Mouse (Mus musculus) forebrain, embryonic 13.5 days (tissue): ENCODE data around the gene Gm5565. TPM values are rescaled to one million over a fixed set of nuclear protein-coding genes. Genes with fewer than 3 reads are reported as not detected.
"Not testable (repeated sequence)": the region's sequence is repeated elsewhere in the genome, so short reads cannot be mapped to it uniquely, and the experiment has no call there.

Experiments used
- ATAC-seq: fragments of 200-750 bp; cut with Nextera tagmentation; 2 replicates; pipeline ENCODE4 v1.8.0; 2017
- H3K27ac ChIP-seq: fragments of 300-500 bp; sonication (generic); 2 replicates; pipeline ENCODE4 v1.5.1; 2015; ENCODE audit warnings: inconsistent platforms, mild to moderate bottlenecking, moderate library complexity
- H3K27me3 ChIP-seq: fragments of 300-500 bp; sonication (generic); 2 replicates; pipeline ENCODE4 v1.6.1; 2015; ENCODE audit warnings: mild to moderate bottlenecking, inconsistent platforms
- H3K36me3 ChIP-seq: fragments of 300-500 bp; sonication (generic); 2 replicates; pipeline ENCODE4 v1.6.1; 2015; ENCODE audit warnings: mild to moderate bottlenecking, inconsistent platforms; ENCODE audit not compliant: poor library complexity, severe bottlenecking
- H3K4me1 ChIP-seq: fragments of 300-500 bp; sonication (generic); 2 replicates; pipeline ENCODE4 v1.6.1; 2015; ENCODE audit warnings: inconsistent platforms
- H3K4me2 ChIP-seq: fragments of 300-500 bp; sonication (generic); 2 replicates; pipeline ENCODE4 v1.6.1; 2015; ENCODE audit warnings: inconsistent platforms, mild to moderate bottlenecking, moderate library complexity
- H3K4me3 ChIP-seq: fragments of 300-500 bp; sonication (generic); 2 replicates; pipeline ENCODE4 v1.5.1; 2015; ENCODE audit warnings: mild to moderate bottlenecking, inconsistent platforms
- H3K9ac ChIP-seq: fragments of 300-500 bp; sonication (generic); 2 replicates; pipeline ENCODE4 v1.6.1; 2015; ENCODE audit warnings: mild to moderate bottlenecking, inconsistent platforms
- H3K9me3 ChIP-seq: fragments of 300-500 bp; sonication (generic); replicated peaks from 2 replicates; pipeline ENCODE4 v1.6.1; 2016; ENCODE audit warnings: inconsistent platforms
- WGBS: fragments of 180-500 bp; shearing (Covaris S2); methylation state at CpG from one replicate; pipeline ENCODE4 v1.1.7; 2015; 5-methylcytosine and 5-hydroxymethylcytosine counted together
- polyA plus RNA-seq: library from polyadenylated mRNA; unstranded; fragments of >200 nt; fragmentation: Nextera tagmentation; extraction: Ambion mirVana; gene quantifications from 2 replicates; pipeline ENCODE4 v1.2.1, GENCODE M21; 2015

Gene Gm5565
- polyA plus RNA-seq: not detected in 2 replicates

DNA sequence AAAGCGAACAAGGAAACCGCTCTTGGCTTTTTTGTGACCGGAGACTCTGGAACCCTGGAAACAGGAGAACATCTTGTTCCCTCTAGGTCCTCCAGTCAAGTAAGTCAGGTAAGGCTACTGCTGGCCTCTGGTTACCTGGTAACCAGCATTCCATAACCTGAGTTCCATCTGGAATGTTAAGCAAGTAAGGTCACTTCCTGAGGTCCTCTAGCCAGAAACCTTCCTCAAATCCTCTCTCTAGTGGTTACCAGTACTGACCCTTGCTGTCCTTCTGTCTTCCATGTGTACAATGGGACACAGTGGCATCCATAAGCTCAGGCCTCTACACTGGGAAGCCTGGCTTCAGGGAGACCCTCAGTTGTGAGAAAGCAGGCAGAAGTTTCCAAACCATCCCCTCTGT lies at the start of gene Gm5565:
TSS of gene Gm5565 (minus strand) at position 101 of the 400 bp plus-strand sequence.
- not testable (repeated sequence) for H3K27ac ChIP-seq, H3K9ac ChIP-seq, H3K4me1 ChIP-seq, H3K27me3 ChIP-seq, H3K36me3 ChIP-seq, H3K4me3 ChIP-seq, H3K4me2 ChIP-seq, ATAC-seq
- 95% methylated on average over 3 of the region's 3 CpGs for WGBS
- H3K9me3 ChIP-seq: peaks cover 11% of the 10 kb centered on the region; the same call in 1 of the 2 replicates

DNA sequence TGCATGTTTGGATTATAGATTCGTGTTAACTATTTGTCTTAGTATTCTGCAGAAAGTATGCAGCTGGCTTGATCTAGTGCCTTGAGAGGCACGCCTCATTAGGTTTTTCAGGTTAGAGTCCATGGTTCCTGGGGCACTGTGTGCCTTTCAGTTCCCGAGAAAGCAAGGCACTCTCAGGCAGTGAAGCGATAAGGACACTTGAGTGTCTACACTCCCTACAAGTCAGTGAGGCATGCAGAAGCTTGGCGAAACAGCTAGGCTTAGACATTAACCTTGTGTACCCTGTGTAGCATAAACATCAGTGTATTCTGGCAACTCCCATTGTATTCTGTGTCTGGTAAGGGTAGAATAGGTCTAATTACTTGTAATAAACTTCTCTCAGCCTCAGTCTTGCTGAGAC lies 45.2 kb upstream of the Gm5565 start:
- Histone ChIP-seq H3K27me3 (no peaks in the 10 kb centered on the region), H3K36me3 (peaks cover 92% of the 10 kb centered on the region), H3K9ac (no peak overlapping the region), H3K4me3 (no peak overlapping the region), H3K4me1 (no peaks in the 10 kb centered on the region), H3K9me3 (0 out of 2 replicates have a peak, but pooled peaks cover 2% of the 10 kb centered on the region), H3K27ac (no peak overlapping the region), H3K4me2 (no peak overlapping the region)
- no peak for ATAC-seq
- 98% methylated on average over 5 of the region's 5 CpGs for WGBS

DNA sequence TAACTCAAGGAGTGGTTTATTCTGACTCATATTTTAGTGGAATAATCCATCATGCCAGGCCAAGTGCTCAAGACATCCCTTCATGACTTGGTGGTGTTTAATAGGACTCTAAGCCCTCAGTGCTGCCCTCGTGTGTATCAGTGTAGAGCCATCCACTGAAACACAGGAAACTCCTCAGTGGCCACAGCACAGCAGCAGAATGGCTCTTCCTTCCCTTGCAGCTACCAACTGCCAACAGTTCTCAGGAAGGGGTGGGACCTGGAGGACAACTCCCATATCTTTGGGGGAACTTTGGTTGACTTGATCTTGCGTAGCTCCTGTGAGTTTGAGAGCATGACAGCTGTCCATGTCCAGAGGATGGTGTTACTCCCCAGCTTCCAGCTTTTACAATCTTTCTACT lies 43.6 kb upstream of the Gm5565 start:
- peaks cover 80% of the 10 kb centered on the region for H3K36me3 ChIP-seq
- no peaks in the 10 kb centered on the region for H3K27me3 ChIP-seq
- no peak overlapping the region for H3K4me2 ChIP-seq
- no peak overlapping the region for H3K4me3 ChIP-seq
- H3K27ac ChIP-seq: no peak overlapping the region
- no peaks in the 10 kb centered on the region for H3K4me1 ChIP-seq
- H3K9me3 ChIP-seq: 0 out of 2 replicates have a peak, but pooled peaks cover 3% of the 10 kb centered on the region
- ATAC-seq: no peak
- 89% methylated on average over 2 of the region's 2 CpGs for WGBS
- no peak overlapping the region for H3K9ac ChIP-seq

DNA sequence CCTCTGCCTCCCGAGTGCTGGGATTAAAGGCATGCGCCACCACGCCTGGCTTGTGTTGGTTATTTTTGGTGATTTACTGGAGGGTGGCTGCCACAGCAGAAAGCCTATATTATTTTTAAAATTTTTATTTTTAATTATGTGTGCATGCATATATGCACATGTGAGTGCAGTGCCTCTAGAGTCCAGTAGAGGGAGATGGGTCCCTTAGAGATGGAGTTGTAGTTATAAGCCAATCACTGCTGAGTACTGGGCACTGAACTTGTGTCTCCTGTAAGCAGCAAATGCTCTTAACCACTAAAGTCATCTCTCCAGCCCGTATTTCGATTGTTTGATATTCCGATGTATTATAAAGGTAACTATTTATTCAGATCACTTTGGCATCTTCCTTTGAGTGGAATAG lies 40.2 kb upstream of the Gm5565 start:
- Histone ChIP-seq H3K4me2 (no peak overlapping the region), H3K4me1 (no peaks in the 10 kb centered on the region), H3K27me3 (no peaks in the 10 kb centered on the region), H3K9ac (no peak overlapping the region), H3K36me3 (peaks cover 46% of the 10 kb centered on the region), H3K27ac (no peak overlapping the region), H3K4me3 (no peak overlapping the region), H3K9me3 (0 out of 2 replicates have a peak, but pooled peaks cover 3% of the 10 kb centered on the region)
- WGBS: 99% methylated on average over 6 of the region's 6 CpGs
- no peak for ATAC-seq

DNA sequence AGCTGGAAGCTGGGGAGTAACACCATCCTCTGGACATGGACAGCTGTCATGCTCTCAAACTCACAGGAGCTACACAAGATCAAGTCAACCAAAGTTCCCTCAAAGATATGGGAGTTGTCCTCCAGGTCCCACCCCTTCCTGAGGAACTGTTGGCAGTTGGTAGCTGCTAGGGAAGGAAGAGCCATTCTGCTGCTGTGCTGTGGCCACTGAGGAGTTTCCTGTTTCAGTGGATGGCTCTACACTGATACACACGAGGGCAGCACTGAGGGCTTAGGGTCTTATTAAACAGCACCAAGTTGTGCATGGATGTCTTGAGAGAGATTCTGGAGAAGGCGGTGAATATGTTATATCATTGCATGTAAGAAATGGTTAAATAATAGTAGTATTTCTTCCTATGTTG lies 39.2 kb upstream of the Gm5565 start:
- peaks cover 36% of the 10 kb centered on the region for H3K36me3 ChIP-seq
- no peak overlapping the region for H3K4me3 ChIP-seq
- no peaks in the 10 kb centered on the region for H3K4me1 ChIP-seq
- no peak overlapping the region for H3K9ac ChIP-seq
- ATAC-seq: no peak
- 0 out of 2 replicates have a peak, but pooled peaks cover 3% of the 10 kb centered on the region for H3K9me3 ChIP-seq
- 81% methylated on average over 2 of the region's 2 CpGs for WGBS
- H3K4me2 ChIP-seq: no peak overlapping the region
- no peaks in the 10 kb centered on the region for H3K27me3 ChIP-seq
- no peak overlapping the region for H3K27ac ChIP-seq

DNA sequence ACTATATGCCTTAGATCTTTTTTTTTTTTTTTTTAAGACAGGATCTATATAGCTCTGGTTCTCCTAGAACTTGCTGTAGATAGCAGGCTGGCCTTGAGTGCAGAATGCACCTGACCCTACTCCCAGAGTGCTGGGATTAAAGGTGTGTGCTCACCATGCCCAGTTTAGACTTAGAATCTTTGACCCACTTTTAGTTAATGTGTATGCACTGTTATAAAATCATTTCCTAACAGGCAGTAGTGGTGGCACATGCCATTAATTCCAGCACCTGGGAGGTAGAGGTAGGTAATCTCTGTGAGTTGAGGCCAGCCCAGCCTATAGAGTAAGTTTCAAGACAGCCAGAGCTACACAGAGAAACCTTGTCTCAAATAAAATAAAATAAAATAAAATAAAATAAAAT lies 38.7 kb upstream of the Gm5565 start:
- no peak for ATAC-seq
- peaks cover 31% of the 10 kb centered on the region for H3K36me3 ChIP-seq
- H3K9me3 ChIP-seq: 0 out of 2 replicates have a peak, but pooled peaks cover 3% of the 10 kb centered on the region

DNA sequence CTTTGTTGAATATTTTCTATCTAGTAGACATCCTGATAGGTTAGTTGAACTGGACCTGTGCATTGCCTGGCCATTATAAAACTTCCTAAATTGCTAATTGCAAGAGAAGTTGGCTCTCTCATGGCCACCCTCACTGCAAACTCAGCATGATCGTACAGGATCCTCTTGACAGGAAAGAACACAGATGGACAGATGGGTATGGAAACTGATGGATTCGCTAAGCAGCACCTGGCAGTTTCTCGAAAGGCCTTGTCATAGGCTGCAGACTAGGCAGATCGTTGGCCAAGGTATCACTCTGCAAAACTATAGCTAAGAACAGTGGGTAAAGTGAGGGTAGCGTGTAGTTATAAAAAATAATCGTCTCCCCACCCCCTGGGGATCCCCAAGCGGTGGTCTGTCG lies 33.0 kb upstream of the Gm5565 start:
- Histone ChIP-seq H3K4me3 (no peak overlapping the region), H3K27me3 (no peaks in the 10 kb centered on the region), H3K4me2 (no peak overlapping the region), H3K36me3 (no peaks in the 10 kb centered on the region), H3K4me1 (no peaks in the 10 kb centered on the region), H3K9me3 (0 out of 2 replicates have a peak, but pooled peaks cover 5% of the 10 kb centered on the region), H3K27ac (no peak overlapping the region), H3K9ac (no peak overlapping the region)
- ATAC-seq: no peak
- WGBS: 88% methylated on average over 8 of the region's 8 CpGs

More for the DNA sequence above, 38.7 kb upstream of the Gm5565 start:
- Histone ChIP-seq H3K4me2 (no peak overlapping the region), H3K9ac (no peak overlapping the region), H3K27ac (no peak overlapping the region), H3K4me3 (no peak overlapping the region), H3K27me3 (no peaks in the 10 kb centered on the region), H3K4me1 (no peaks in the 10 kb centered on the region)

DNA sequence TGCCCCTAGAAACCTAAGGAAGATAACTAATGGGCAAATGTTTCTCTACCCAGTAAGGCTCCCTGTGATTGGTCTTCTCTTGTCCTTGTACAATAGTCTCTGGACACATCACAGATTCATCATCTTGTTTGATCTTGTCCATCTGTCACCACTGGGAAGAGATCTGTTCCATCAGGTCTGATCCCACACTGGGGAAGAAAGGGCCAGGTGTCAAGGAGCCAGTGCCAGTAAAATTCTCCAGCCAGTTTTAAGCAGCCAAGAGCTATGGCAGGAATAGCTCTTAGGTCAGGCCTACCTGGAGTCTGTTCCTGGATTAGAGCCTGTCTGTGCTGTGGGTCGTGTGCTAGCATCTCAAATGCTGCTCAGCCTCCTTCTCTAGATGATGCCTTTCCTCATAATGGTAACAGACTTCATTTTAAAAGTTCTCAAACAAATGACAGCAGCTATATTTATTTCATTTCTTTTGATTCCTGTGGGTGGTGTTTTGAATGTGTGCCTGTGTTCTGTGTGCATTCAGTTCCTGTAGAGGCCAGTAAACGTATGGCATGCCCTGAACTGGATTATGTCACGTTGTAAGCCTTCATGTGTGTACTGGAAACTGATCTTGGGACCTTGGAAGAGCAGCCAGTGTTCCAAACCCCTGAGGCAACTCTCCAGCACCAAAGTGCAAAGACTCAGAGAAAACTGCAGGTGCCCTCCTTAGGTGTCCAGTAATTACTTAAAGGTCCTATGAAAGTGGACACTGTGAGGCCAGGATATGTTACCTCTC lies 30.3 kb upstream of the Gm5565 start:
- 57% methylated on average over 3 of the region's 3 CpGs for WGBS
- H3K4me2 ChIP-seq: no peak overlapping the region

DNA sequence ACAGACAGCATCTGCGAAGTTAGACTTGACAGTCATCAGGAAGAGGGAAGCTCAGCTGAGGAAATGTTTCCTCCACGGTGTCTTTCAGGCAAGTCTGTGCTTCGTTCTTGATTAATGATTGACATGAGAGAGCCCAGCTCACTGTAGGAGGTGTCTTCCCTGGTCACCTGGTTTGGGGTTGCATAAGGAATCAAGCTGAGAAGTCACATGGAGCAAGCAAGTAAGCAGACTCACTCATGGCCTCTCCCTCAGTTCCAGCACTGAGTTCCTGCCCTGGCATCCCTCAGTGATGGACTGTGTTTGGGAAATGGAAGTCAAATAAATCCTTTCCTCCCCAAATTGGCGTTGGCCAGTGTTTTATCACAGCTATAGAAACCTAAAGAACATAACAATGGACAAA lies 29.8 kb upstream of the Gm5565 start:
- no peaks in the 10 kb centered on the region for H3K27me3 ChIP-seq
- WGBS: 72% methylated on average over 4 of the region's 4 CpGs
- 0 out of 2 replicates have a peak, but pooled peaks cover 5% of the 10 kb centered on the region for H3K9me3 ChIP-seq
- no peak for ATAC-seq
- H3K36me3 ChIP-seq: no peaks in the 10 kb centered on the region
- no peaks in the 10 kb centered on the region for H3K4me1 ChIP-seq
- no peak overlapping the region for H3K4me3 ChIP-seq
- no peak overlapping the region for H3K9ac ChIP-seq
- no peak overlapping the region for H3K4me2 ChIP-seq
- no peak overlapping the region for H3K27ac ChIP-seq

More for the DNA sequence above, 30.3 kb upstream of the Gm5565 start:
- H3K4me1 ChIP-seq: no peaks in the 10 kb centered on the region
- no peak overlapping the region for H3K9ac ChIP-seq
- ATAC-seq: no peak
- H3K27me3 ChIP-seq: no peaks in the 10 kb centered on the region
- H3K4me3 ChIP-seq: no peak overlapping the region
- 0 out of 2 replicates have a peak, but pooled peaks cover 5% of the 10 kb centered on the region for H3K9me3 ChIP-seq
- H3K27ac ChIP-seq: no peak overlapping the region
- no peaks in the 10 kb centered on the region for H3K36me3 ChIP-seq

DNA sequence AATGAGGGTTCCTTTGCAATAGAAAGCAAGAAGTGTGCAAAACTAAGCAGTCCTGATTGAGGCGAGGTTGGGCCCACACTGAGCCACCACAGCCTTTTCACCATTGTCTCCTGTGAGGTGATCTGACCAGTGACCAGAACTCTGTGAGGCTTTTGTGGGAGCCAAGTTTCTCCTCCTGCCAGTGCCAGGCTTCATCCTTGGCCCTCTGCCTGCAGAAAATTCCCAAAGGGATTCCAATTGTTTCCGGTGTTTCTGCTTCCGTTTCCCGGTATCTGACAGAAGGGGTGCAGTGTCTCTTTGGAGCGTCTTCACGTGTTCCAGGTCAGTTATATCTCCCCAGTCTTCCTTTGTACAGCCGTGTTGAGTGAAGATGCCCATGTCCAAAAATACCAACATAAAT lies 28.4 kb upstream of the Gm5565 start:
- Histone ChIP-seq H3K4me3 (no peak overlapping the region), H3K9ac (no peak overlapping the region), H3K4me1 (no peaks in the 10 kb centered on the region), H3K9me3 (0 out of 2 replicates have a peak, but pooled peaks cover 4% of the 10 kb centered on the region), H3K36me3 (no peaks in the 10 kb centered on the region), H3K27me3 (no peaks in the 10 kb centered on the region), H3K4me2 (no peak overlapping the region), H3K27ac (no peak overlapping the region)
- 89% methylated on average over 7 of the region's 7 CpGs for WGBS
- no peak for ATAC-seq

DNA sequence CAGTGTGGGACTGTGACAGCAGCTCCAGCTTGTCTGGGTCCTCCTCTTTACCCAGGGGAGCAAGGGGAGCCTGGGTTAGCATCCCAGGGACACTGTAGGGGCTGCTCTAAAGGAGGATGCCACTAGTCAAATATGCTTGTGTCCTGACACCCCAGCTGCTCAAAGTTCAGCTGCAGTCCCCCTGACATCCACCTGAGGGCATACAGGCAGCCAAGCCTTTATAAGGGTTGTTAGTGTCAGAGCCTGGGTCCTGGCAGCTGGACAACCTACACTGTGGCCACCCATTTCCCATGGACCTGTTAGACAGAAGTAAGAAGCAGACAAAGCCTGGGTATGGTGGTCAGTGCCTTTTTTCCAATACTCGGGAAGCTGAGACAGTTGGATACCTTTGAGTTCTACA lies 27.8 kb upstream of the Gm5565 start:
- ATAC-seq: no peak
- Histone ChIP-seq H3K9me3 (no peaks in the 10 kb centered on the region), H3K27ac (no peak overlapping the region), H3K4me1 (no peaks in the 10 kb centered on the region), H3K4me3 (no peak overlapping the region), H3K36me3 (no peaks in the 10 kb centered on the region), H3K4me2 (no peak overlapping the region), H3K9ac (no peak overlapping the region), H3K27me3 (no peaks in the 10 kb centered on the region)
- 89% methylated on average over 1 of the region's 1 CpGs for WGBS

DNA sequence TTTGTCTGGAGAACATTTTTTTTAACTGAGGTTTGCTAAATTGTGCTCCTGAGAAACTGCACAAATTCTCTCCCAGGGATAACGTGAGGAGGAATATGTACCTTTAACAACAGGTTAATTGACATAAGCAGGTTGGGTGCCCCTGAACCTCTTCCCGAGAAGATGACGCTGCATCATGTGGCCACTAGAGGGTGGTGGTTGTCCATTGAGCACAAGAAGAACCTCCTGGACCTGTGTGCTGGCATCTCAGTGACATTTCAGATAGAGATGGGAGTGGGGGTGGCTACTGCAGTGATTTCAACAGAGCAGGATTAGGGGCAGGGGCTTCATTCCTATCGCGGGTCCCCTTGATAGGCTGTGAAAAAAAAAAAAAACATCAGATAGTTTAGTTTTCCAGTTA lies 27.1 kb upstream of the Gm5565 start:
- H3K36me3 ChIP-seq, H3K27ac ChIP-seq, H3K9me3 ChIP-seq, H3K4me1 ChIP-seq, H3K9ac ChIP-seq, H3K27me3 ChIP-seq, H3K4me2 ChIP-seq, ATAC-seq, H3K4me3 ChIP-seq: not testable (repeated sequence)
- WGBS: 30% methylated on average over 5 of the region's 5 CpGs

DNA sequence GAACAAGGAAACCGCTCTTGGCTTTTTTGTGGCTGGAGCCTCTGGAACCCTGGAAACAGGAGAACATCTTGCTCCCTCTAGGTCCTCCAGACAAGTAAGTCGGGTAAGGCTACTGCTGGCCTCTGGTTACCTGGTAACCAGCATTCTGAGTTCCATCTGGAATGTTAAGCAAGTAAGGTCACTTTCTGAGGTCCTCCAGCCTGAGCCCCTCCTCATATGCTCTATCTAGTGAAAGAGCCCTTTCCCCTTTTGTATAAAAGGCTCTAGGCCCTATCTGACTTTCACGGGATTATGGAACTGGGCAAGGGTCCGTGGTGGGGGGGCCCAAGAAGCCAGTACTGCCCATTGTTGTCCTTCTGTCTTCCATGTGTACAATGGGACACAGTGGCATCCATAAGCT lies 24.9 kb upstream of the Gm5565 start, which contains the start of gene 1700001J03Rik:
TSS of gene 1700001J03Rik (minus strand) at position 101 of the 400 bp plus-strand sequence.
- ATAC-seq, H3K4me1 ChIP-seq, H3K27ac ChIP-seq, H3K36me3 ChIP-seq, H3K9me3 ChIP-seq, H3K4me3 ChIP-seq, H3K4me2 ChIP-seq, H3K27me3 ChIP-seq, H3K9ac ChIP-seq: not testable (repeated sequence)
- WGBS: 81% methylated on average over 4 of the region's 4 CpGs
